Mouse (Mus musculus) megakaryocyte, embryonic 14.5 days (primary cell): ENCODE measurements at regions not wholly inside any gene's neighbourhood (a gene's known extent, or its start where the extent isn't known, plus 50 kb on each side); places are given as distances from the start of the nearest gene placed in this dataset.

ENCODE experiments used
- FLI1 ChIP-seq: IDR thresholded peaks from 2 replicates; pipeline ENCODE4 v1.6.1; 2012; ENCODE audit warnings: low read length, inconsistent platforms, mixed read lengths
- GATA1 ChIP-seq: IDR thresholded peaks from 3 replicates; pipeline ENCODE4 v1.6.1; 2012; ENCODE audit warnings: mixed read lengths, low read length, inconsistent platforms, borderline replicate concordance

DNA sequence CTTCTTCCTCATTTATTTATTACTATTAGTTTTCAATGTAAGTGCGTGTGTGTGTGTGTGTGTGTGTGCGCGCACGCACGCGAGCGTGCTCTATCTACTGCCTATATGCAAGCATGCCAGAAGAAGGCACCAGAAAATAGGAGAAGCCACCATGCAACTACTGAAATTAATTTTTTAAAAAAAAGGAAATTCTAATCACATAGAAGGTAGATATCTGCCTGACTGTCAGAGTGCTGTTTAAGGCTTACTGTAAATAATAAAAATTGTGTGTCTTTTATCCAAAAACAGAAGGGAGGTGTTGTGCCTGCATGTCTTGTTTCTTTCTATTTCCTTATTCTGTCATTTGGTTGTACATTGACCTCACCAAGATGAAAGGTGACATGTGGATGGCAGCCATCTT lies 163.1 kb upstream of the Gdi2 start:
- TF ChIP-seq GATA1: no peak
- no peak for TF ChIP-seq FLI1
